Mouse (Mus musculus) left cerebral cortex, postnatal 36 days (tissue): ENCODE measurements around the gene Aaed1. TPM values are rescaled to one million over a fixed set of nuclear protein-coding genes. Genes with fewer than 3 reads are reported as not detected.
"Not testable (repeated sequence)": the region's sequence is repeated elsewhere in the genome, so short reads cannot be mapped to it uniquely, and the experiment has no call there.

Source experiments
- DNase-seq, 2 experiments: peaks; one replicate each; pipeline ENCODE4 v3.0.0; 2021 to 2022; ENCODE audit warnings: low spot score in 2 of 2, mixed read lengths in 1 of 2
- intact Hi-C: fragments of 180-260 bp; cut with DNase I; formaldehyde crosslinking; loops from one replicate; pipeline ENCODE4 v1.15.1; 2025
- total RNA-seq, 2 experiments: library from RNA; stranded (reverse); gene quantifications; 2 replicates each; pipeline ENCODE4 v1.2.3; 2021

Gene Aaed1
- total RNA-seq, 2 experiments from 2014 or later: 16.9 to 17.8 TPM

- intact Hi-C loops: no loop called here
- no peak for DNase-seq
These were observed 55.3 kb downstream of the Aaed1 start for GRCm38 (mm10) chr13:64257010-64257813.

DNA sequence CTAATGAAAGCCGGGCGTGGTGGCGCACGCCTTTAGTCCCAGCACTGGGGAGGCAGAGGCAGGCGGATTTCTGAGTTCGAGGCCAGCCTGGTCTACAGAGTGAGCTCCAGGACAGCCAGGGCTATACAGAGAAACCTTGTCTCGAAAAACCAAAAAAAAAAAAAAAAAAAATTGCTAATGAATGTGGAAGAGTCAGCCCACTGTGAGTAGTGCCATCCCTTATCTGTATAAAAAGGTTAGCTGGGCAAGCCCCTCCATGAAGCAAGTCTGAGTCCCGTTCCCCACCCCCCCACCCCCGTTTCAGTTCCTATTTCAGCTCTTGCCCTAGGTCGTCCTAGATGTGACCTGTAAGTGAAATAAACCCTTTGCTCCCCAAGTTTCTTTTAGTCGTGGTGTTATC is 58.3 kb downstream of the Aaed1 start:
- DNase-seq, intact Hi-C loops: not testable (repeated sequence)

- no peak for DNase-seq
- intact Hi-C loops: no loop called here
These were observed 58.8 kb downstream of the Aaed1 start for GRCm38 (mm10) chr13:64253697-64254096.

GRCm38 (mm10) chr13:64252147-64252546 is 60.4 kb downstream of the Aaed1 start:
- no peak for DNase-seq
- intact Hi-C loops: no loop called here

DNA sequence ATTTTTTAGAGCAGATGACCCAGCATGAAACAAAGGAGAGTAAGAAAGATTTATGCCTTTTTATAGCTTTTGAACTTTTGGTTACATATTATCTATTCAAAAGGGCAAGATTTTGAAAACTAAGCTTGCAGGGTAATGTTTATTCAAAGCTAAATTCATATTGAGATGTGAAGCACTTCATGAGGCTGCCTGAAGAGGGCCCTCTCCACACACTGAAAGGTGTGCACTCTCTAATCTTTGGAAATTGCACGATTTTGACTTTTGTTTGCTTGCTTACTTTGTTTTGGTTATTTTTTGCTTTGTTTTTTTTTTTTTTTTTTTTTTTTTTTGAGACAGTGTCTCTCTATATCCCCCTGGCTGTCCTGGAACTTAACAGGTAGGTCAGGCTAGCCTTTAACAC is 62.1 kb downstream of the Aaed1 start:
- DNase-seq: no peak
- intact Hi-C loops: no loop called here

GRCm38 (mm10) chr13:64248775-64249524 is 63.6 kb downstream of the Aaed1 start:
- DNase-seq: peak; percentile 66 to 75
- intact Hi-C loops: loop anchor here (2.0 kb wide), 1 partner anchor 58 kb away; no protein-coding TSS in a partner anchor

DNA sequence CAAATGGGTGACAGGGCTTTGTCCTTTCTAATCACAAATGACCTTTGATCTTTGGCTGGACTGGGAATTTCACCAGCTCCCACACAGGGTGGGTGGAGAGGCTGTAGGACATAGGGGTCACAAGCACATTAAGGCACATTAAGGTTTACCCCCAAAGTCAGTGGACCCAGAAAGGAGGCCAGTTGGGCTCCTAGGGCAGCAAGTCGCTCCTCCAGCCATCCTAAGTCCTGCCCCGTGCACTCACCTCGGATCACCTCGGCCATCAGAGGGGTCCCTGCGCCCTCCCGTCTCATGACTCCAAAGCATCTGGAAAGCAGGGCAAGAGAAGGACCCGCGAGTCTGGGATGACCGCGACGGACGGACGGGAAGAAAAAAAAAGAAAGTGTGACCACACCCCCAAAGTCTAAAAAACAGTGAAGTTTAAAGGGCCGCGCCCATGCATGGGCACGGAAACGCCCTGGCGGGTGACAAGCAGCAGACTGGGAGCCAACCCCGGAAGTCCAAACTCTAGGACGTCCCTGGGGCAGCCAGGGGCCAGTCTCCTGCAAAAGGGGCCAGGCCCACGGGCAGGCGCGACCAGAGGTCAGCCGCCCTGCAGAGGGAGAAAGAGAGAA is 64.2 kb downstream of the Aaed1 start:
- intact Hi-C loops: loop anchor here (2.0 kb wide), 1 partner anchor 59 kb away; no protein-coding TSS in a partner anchor
- peak in 1 of 2 experiments; percentile 15 for DNase-seq

GRCm38 (mm10) chr13:64246106-64246505 is 66.4 kb downstream of the Aaed1 start:
- no peak for DNase-seq
- intact Hi-C loops: no loop called here

GRCm38 (mm10) chr13:64244685-64245261 is 67.7 kb downstream of the Aaed1 start:
- intact Hi-C loops: no loop called here
- no peak for DNase-seq

DNA sequence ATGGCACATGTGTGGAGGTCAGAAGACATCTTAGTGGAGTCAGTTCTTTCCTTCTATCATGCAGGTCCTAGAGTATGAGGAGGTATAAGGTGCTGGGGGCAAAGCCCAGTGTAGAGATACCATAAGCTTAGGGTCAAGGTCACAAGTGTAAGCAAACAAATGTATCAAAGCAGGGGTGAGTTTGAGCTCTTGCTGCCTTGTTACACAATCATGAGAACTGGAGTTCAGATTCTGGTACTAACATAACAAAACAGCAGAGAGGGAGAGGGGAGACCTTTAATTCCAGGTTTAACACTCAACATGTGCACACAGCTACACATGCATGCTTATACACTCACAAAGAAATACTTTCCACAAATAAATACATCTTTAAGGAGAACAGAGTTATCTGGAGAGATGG is 69.8 kb downstream of the Aaed1 start:
- no peak for DNase-seq
- intact Hi-C loops: no loop called here

DNA sequence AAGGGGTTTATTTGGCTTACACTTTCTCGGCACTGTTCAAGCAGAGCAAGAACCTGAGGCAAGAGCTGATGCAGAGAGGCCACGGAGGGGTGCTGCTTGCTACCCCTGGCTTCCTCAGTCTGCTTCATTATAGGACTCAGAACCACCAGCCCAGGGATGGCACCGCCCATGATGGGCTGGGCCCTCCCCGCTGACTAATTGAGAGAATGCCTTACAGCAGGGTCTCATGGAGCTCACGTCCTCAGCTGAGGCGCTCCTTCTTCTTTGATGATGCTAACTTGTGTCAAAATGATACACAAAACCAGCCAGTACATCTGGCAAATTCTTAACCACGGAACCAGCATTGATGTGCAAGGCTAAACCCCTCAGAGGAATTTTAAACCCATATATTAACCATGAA is 71.9 kb downstream of the Aaed1 start:
- DNase-seq: no peak
- intact Hi-C loops: no loop called here

GRCm38 (mm10) chr13:64237681-64238157 is 74.8 kb downstream of the Aaed1 start:
- no peak for DNase-seq
- intact Hi-C loops: no loop called here

DNA sequence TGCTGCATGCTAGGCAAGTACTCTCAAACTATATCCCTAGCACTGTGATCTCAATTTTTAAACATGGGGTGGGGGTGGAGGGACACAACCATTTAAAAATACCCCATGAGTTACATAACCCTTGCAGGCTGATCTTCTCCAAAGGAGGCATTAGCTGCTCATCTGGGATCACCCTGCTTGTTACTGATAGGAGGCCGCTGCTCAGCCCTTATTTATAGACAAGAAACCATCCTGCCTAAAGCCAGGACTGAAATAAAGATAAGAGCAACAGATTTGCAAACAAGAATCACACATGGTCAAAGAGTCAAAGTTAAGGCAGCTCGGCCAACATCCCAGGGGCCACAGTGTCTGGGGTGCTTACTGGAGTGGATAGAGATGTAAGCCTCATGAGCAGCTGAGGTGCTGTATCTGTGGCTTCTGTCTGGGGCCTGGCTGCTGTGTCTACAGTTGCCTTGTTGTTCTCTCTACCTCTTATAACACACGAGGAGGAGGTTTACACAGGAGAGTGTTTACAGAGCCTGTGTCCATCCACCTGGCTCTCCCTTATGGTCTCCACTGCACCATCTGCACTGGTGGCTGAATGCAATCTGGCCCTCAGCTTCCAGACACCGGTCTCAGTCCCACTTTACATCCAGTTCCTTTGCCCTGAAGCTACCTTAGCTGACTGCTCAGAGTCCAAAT is 75.4 kb downstream of the Aaed1 start:
- intact Hi-C loops: no loop called here
- DNase-seq: no peak

DNA sequence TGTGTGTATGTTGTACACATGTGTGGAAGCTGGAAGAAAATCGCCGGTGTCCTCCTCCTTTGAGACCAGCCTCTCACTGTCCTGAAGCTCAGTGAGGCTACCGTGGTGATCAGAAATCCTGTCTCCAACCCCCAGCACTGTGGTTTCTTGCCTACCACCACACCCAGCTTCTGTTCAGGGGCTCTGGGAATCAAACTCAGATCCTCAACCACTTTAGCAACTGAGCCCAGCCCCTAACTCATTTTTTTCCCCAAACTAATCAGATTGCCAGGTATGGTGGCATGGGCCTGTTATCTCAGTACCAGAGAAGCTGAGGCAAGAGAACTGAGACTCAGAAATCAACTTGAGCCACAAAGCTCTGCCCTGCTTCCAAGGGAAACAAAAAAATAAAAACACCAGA is 76.7 kb downstream of the Aaed1 start:
- intact Hi-C loops: no loop called here
- DNase-seq: no peak

DNA sequence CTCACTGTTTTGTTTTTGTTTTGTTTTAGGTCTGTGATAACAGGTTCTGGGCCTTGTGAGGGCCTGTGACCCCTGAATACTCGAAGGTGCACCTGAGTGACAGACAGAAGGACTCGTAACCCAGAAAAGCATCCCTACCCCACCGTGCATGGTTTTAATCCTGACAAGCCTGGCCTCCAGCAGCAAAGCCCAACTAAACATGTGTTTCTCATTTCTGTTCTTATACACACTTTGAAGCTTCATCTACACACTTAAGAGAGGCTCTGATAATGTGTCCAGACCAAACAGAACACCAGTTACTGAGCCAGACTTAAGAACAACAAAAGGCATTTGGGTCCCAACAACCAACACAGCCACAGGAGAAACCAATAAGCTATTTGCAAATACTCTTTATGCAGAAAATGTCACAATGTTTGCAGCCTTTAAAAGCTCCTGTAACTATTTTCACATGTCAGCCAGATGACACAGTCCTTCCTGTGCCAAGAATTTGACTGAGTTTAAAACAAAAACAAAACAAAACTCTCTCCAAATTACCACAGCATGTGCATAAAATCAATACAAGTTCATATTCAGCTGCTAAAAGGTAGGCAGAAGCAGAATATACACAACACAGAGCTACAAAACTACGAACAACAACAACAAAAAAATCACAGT is 77.3 kb downstream of the Aaed1 start:
- intact Hi-C loops: no loop called here
- DNase-seq: no peak

- no peak for DNase-seq
- intact Hi-C loops: no loop called here
These were observed 79.4 kb downstream of the Aaed1 start for GRCm38 (mm10) chr13:64233139-64233538.

DNA sequence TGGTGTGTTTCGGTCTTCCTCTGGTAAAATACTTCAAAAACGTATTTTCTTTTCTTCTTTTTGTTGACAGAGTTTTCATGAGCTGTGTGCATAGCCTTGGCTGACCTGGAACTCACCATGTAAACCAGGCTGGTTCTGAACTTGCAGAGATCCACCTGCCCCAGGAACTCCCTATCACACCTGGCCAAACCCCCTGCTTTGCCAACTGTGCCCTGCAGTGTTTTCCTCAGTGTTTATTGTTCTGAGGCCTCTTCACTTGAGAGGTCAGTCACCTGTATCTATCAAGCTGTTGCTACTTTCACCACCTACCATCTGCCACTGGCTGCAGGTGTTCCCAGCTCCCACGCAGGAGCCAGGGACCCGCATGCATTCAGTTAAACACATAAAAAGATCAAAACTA is 85.8 kb downstream of the Aaed1 start:
- no peak for DNase-seq
- intact Hi-C loops: no loop called here

GRCm38 (mm10) chr13:64225738-64226137 is 86.8 kb downstream of the Aaed1 start:
- no peak for DNase-seq
- intact Hi-C loops: no loop called here
